21 mouse cellular contexts compared by ENCODE assay signal in genomic region chr1:125693541-125693940, GRCm38 (mm10). TPM values are rescaled to one million over a fixed set of nuclear protein-coding genes. Genes with fewer than 3 reads are reported as not detected.
DNase-seq lines count a peak whose midpoint lies in the region; ATAC-seq and TF ChIP-seq lines count a peak whose summit lies in the region.
"Had no signal": no experiment of that assay in that cellular context is flagged by ENCODE, and none has a peak within 500 bp of the region (broad histone marks: within the 10 kb centered on the region; RNA-seq: fewer than 3 reads in every experiment).

No protein-coding gene starts in this region.

- no peak for ATAC-seq in kidney, embryonic 16.5 days (ENCODE audit: low FRiP score, low TSS enrichment)
- ATAC-seq in liver, embryonic 16.5 days (ENCODE audit: low read depth), result 0 out of 2 replicates have a peak, but pooled peaks have one; percentile 3
- no peak for ATAC-seq in heart, embryonic 12.5 days (ENCODE audit: insufficient number of reproducible peaks, low FRiP score)
- ATAC-seq: forebrain, postnatal 0 days; hindbrain, postnatal 0 days had no signal

- H3K27me3 ChIP-seq in kidney, embryonic 16.5 days (ENCODE audit: insufficient read depth, low read length), result no peaks in the 10 kb centered on the region
- no peaks in the 10 kb centered on the region for H3K27me3 ChIP-seq in liver, embryonic 16.5 days (ENCODE audit: control insufficient read depth, insufficient read depth, low read depth, low read length)
- no peaks in the 10 kb centered on the region for H3K27me3 ChIP-seq in heart, embryonic 12.5 days (replicated peaks)
- H3K27me3 ChIP-seq: heart, embryonic 13.5 days; liver, embryonic 13.5 days; neural tube, embryonic 15.5 days had no signal

- H3K4me1 ChIP-seq in kidney, embryonic 16.5 days (ENCODE audit: insufficient read depth, low read length), result peaks cover 9% of the 10 kb centered on the region; the same call in 1 of the 2 replicates
- H3K4me1 ChIP-seq in liver, embryonic 16.5 days (ENCODE audit: control insufficient read depth, low read depth, low read length), result no peaks in the 10 kb centered on the region
- no peaks in the 10 kb centered on the region for H3K4me1 ChIP-seq in heart, embryonic 12.5 days (replicated peaks)
- H3K4me1 ChIP-seq: heart, embryonic 13.5 days; limb, embryonic 10.5 days; liver, embryonic 13.5 days; midbrain, embryonic 10.5 days; neural tube, embryonic 15.5 days had no signal

- no peaks in the 10 kb centered on the region for H3K36me3 ChIP-seq in kidney, embryonic 16.5 days (ENCODE audit: insufficient read depth, low read length)
- no peaks in the 10 kb centered on the region for H3K36me3 ChIP-seq in liver, embryonic 16.5 days (ENCODE audit: control insufficient read depth, insufficient read depth)
- H3K36me3 ChIP-seq in heart, embryonic 12.5 days, result no peaks in the 10 kb centered on the region
- H3K36me3 ChIP-seq: heart, embryonic 13.5 days; limb, embryonic 10.5 days; liver, embryonic 13.5 days; midbrain, embryonic 10.5 days; neural tube, embryonic 15.5 days had no signal

- H3K9ac ChIP-seq in kidney, embryonic 16.5 days (replicated peaks; ENCODE audit: low read length), result no peak overlapping the region
- H3K9ac ChIP-seq in liver, embryonic 16.5 days (ENCODE audit: low read depth, low read length), result no peak overlapping the region
- H3K9ac ChIP-seq in heart, embryonic 12.5 days, result no peak overlapping the region
- H3K9ac ChIP-seq: forebrain, postnatal 0 days; heart, embryonic 13.5 days; liver, embryonic 13.5 days; neural tube, embryonic 15.5 days had no signal

- TF ChIP-seq CTCF in brain, embryonic 14.5 days (IDR thresholded peaks at IDR 0.05; ENCODE audit: borderline replicate concordance, extremely low read depth, insufficient read depth, insufficient read length), result no peak

- no peak for TF ChIP-seq POLR2A in brain, embryonic 14.5 days (IDR thresholded peaks at IDR 0.05; ENCODE audit: borderline replicate concordance, extremely low read depth, insufficient read depth, insufficient read length, poor library complexity, severe bottlenecking)

- no peak overlapping the region for H3K4me2 ChIP-seq in kidney, embryonic 16.5 days (replicated peaks; ENCODE audit: low read depth, low read length)
- no peak overlapping the region for H3K4me2 ChIP-seq in liver, embryonic 16.5 days (ENCODE audit: low read depth, low read length)
- no peak overlapping the region for H3K4me2 ChIP-seq in heart, embryonic 12.5 days
- H3K4me2 ChIP-seq: heart, embryonic 13.5 days; neural tube, embryonic 15.5 days had no signal

- no peak for DNase-seq in kidney, adult 11 months
- DNase-seq in liver, result no peak
- DNase-seq in brain, embryonic 14.5 days (ENCODE audit: low read depth), result peak; percentile 40
- DNase-seq in retina, postnatal 1 day, result no peak
- DNase-seq: adrenal gland, postnatal 14 days; cerebellum, adult 8-10 months; forebrain, postnatal 0 days; gastrocnemius, postnatal 14 days; heart, adult 11 months; heart, postnatal 14 days; liver, embryonic 13.5 days; thymus, adult 2 months had no signal

- no peaks in the 10 kb centered on the region; the same call in 1 of the 2 replicates for H3K9me3 ChIP-seq in kidney, embryonic 16.5 days (ENCODE audit: low read length)
- H3K9me3 ChIP-seq in liver, embryonic 16.5 days (replicated peaks; ENCODE audit: control insufficient read depth, low read length), result no peaks in the 10 kb centered on the region
- no peaks in the 10 kb centered on the region for H3K9me3 ChIP-seq in heart, embryonic 12.5 days (replicated peaks)
- H3K9me3 ChIP-seq: heart, embryonic 13.5 days; limb, embryonic 10.5 days; liver, embryonic 13.5 days; midbrain, embryonic 10.5 days; neural tube, embryonic 15.5 days had no signal

- H3K4me3 ChIP-seq in kidney, embryonic 16.5 days (ENCODE audit: low read length), result no peak overlapping the region
- H3K4me3 ChIP-seq in liver, embryonic 16.5 days (ENCODE audit: low read depth, low read length), result no peak overlapping the region
- no peak overlapping the region for H3K4me3 ChIP-seq in heart, embryonic 12.5 days
- H3K4me3 ChIP-seq: heart, embryonic 13.5 days; layer of hippocampus, adult 2 months; limb, embryonic 10.5 days; liver, embryonic 13.5 days; midbrain, embryonic 10.5 days; neural tube, embryonic 15.5 days had no signal

- H3K27ac ChIP-seq in kidney, embryonic 16.5 days (ENCODE audit: low read length), result peak overlapping the region; percentile 12; the same call in 1 of the 2 replicates
- no peak overlapping the region for H3K27ac ChIP-seq in liver, embryonic 16.5 days (ENCODE audit: low read length)
- H3K27ac ChIP-seq in heart, embryonic 12.5 days (ENCODE audit: poor library complexity, severe bottlenecking), result no peak overlapping the region
- H3K27ac ChIP-seq: heart, embryonic 13.5 days; hindbrain, postnatal 0 days; layer of hippocampus, adult 2 months; limb, embryonic 10.5 days; midbrain, embryonic 10.5 days; neural tube, embryonic 15.5 days had no signal

RNA-seq across cellular contexts. Expression of gene Gpr39, which starts 16.7 kb away (rescaled TPM):
- 6.2 and 7.0 TPM in 2 replicates for polyA plus RNA-seq in kidney, embryonic 16.5 days (2015; fragmentation: Nextera tagmentation; extraction: Ambion mirVana)
- 3.5 and 3.6 TPM in 2 replicates for polyA plus RNA-seq in liver, embryonic 16.5 days (2015; fragmentation: Nextera tagmentation; extraction: Ambion mirVana)
- 0.14 and 0.22 TPM in 2 replicates for polyA plus RNA-seq in brain, embryonic 14.5 days (2012; rRNA removed)
- 2.2 and 2.6 TPM in 2 replicates for polyA plus RNA-seq in heart, embryonic 12.5 days (2016; fragmentation: Nextera tagmentation; extraction: Ambion mirVana)
- polyA plus RNA-seq: forebrain, postnatal 0 days; limb, embryonic 10.5 days; midbrain, embryonic 10.5 days had no signal
